Mouse (Mus musculus) MN1 (cell line): ENCODE measurements at regions not wholly inside any gene's neighbourhood (a gene's known extent, or its start where the extent isn't known, plus 50 kb on each side); places are given as distances from the start of the nearest gene placed in this dataset.

Source experiments
- DNase-seq: peaks from one replicate; pipeline ENCODE4 v3.0.0-alpha.2; 2016; ENCODE audit warnings: low spot score

- no peak for DNase-seq
These were observed 213.5 kb upstream of the Bcor start for GRCm38 (mm10) chrX:12373670-12374069.

- no peak for DNase-seq
These were observed 211.8 kb upstream of the Atp6ap2 start for GRCm38 (mm10) chrX:12375796-12376195.

GRCm38 (mm10) chrX:12376238-12376980 lies 211.2 kb upstream of the Atp6ap2 start:
- no peak for DNase-seq

- DNase-seq = no peak
These were observed 210.2 kb upstream of the Atp6ap2 start for GRCm38 (mm10) chrX:12377441-12377840.

- DNase-seq = no peak
These were observed 195.3 kb upstream of the Atp6ap2 start for GRCm38 (mm10) chrX:12392145-12392825.

- DNase-seq = no peak
These were observed 178.3 kb upstream of the Atp6ap2 start for GRCm38 (mm10) chrX:12409319-12409718.

GRCm38 (mm10) chrX:12425566-12425965 lies 162.0 kb upstream of the Atp6ap2 start:
- no peak for DNase-seq

GRCm38 (mm10) chrX:12426664-12427063 lies 160.9 kb upstream of the Atp6ap2 start:
- DNase-seq = no peak

- no peak for DNase-seq
These were observed 155.3 kb upstream of the Atp6ap2 start for GRCm38 (mm10) chrX:12432289-12432688.

GRCm38 (mm10) chrX:12435656-12436055 lies 151.9 kb upstream of the Atp6ap2 start:
- no peak for DNase-seq

GRCm38 (mm10) chrX:12436106-12436505 lies 151.5 kb upstream of the Atp6ap2 start:
- no peak for DNase-seq

- DNase-seq = no peak
These were observed 148.2 kb upstream of the Atp6ap2 start for GRCm38 (mm10) chrX:12439447-12439846.

- no peak for DNase-seq
These were observed 143.8 kb upstream of the Atp6ap2 start for GRCm38 (mm10) chrX:12443794-12444193.

GRCm38 (mm10) chrX:12445093-12445492 lies 142.5 kb upstream of the Atp6ap2 start:
- DNase-seq = no peak

- DNase-seq = no peak
These were observed 139.6 kb upstream of the Atp6ap2 start for GRCm38 (mm10) chrX:12447962-12448361.

GRCm38 (mm10) chrX:12449688-12450087 lies 137.9 kb upstream of the Atp6ap2 start:
- DNase-seq = no peak

GRCm38 (mm10) chrX:12452979-12453769 lies 134.4 kb upstream of the Atp6ap2 start:
- no peak for DNase-seq

- no peak for DNase-seq
These were observed 125.9 kb upstream of the Atp6ap2 start for GRCm38 (mm10) chrX:12461657-12462056.

GRCm38 (mm10) chrX:12462936-12463647 lies 124.5 kb upstream of the Atp6ap2 start:
- DNase-seq = no peak

GRCm38 (mm10) chrX:12466312-12466711 lies 121.3 kb upstream of the Atp6ap2 start:
- DNase-seq = peak; percentile 64

- peak; percentile 6 for DNase-seq
These were observed 120.7 kb upstream of the Atp6ap2 start for GRCm38 (mm10) chrX:12466897-12467296.

GRCm38 (mm10) chrX:12467528-12468179 lies 119.9 kb upstream of the Atp6ap2 start:
- DNase-seq = no peak
